Mouse (Mus musculus) heart, postnatal 4 days (tissue): ENCODE measurements around the gene Alad. TPM values are rescaled to one million over a fixed set of nuclear protein-coding genes. Genes with fewer than 3 reads are reported as not detected.
"Not testable (repeated sequence)": the region's sequence is repeated elsewhere in the genome, so short reads cannot be mapped to it uniquely, and the experiment has no call there.

Experiments
- DNase-seq: peaks from one replicate; pipeline ENCODE4 v3.0.0; 2021
- total RNA-seq, 2 experiments: library from RNA; stranded (reverse); gene quantifications; 2 replicates each; pipeline ENCODE4 v1.2.3; 2021

The Alad gene
- total RNA-seq, 2 experiments from 2014 or later, result 63.8 to 69.8 TPM

- no peak for DNase-seq
These were observed 34.1 kb downstream of the Alad start for GRCm38 (mm10) chr4:62485450-62486161.

- no peak for DNase-seq
These were observed 34.8 kb downstream of the Alad start for GRCm38 (mm10) chr4:62484928-62485327.

- DNase-seq, result no peak
These were observed 38.8 kb downstream of the Alad start for GRCm38 (mm10) chr4:62480709-62481605.

GRCm38 (mm10) chr4:62479937-62480708 is 39.6 kb downstream of the Alad start, which contains the start of gene Bspry:
TSS of gene Bspry (plus strand) at chr4:62480053.
- DNase-seq, result no peak

- DNase-seq, result not testable (repeated sequence)
These were observed 40.2 kb downstream of the Alad start for GRCm38 (mm10) chr4:62479593-62479936.

GRCm38 (mm10) chr4:62477542-62478244 is 42.0 kb downstream of the Alad start:
- DNase-seq, result no peak

- DNase-seq, result no peak
These were observed 43.9 kb downstream of the Alad start for GRCm38 (mm10) chr4:62475793-62476192.

GRCm38 (mm10) chr4:62475131-62475530 is 44.6 kb downstream of the Alad start:
- no peak for DNase-seq

- DNase-seq, result no peak
These were observed 47.6 kb downstream of the Alad start for GRCm38 (mm10) chr4:62472071-62472470.

- peak; percentile 88 for DNase-seq
These were observed 49.1 kb downstream of the Alad start, which contains the start of gene Wdr31 for GRCm38 (mm10) chr4:62470598-62471051. TSS of gene Wdr31 (minus strand) at chr4:62470896.

- DNase-seq, result no peak
These were observed 51.6 kb downstream of the Alad start for GRCm38 (mm10) chr4:62468158-62468557.

- DNase-seq, result no peak
These were observed 56.6 kb downstream of the Alad start for GRCm38 (mm10) chr4:62463124-62463523.

- DNase-seq, result no peak
These were observed 59.4 kb downstream of the Alad start for GRCm38 (mm10) chr4:62460348-62460747.

Other genes starting within 250 kb of the Alad start
- gene Fkbp15, start 159.4 kb downstream of the Alad start, total RNA-seq, result 10 to 100 TPM; 26.5 to 28.1 TPM
- gene Slc31a1, start 159.2 kb downstream of the Alad start, total RNA-seq, result 10 to 100 TPM; 31.5 to 34.7 TPM
- 10 to 100 TPM; 58.0 to 61.1 TPM for gene Cdc26, start 111.3 kb downstream of the Alad start, total RNA-seq
- 10 to 100 TPM; 12.5 to 14.2 TPM for gene Prpf4, start 111.1 kb downstream of the Alad start, total RNA-seq
- gene Rnf183, start 84.7 kb downstream of the Alad start, total RNA-seq, result not detected
- 1 to 10 TPM in 1 of 2 experiments, under 1 TPM in 1; 0.86 to 1.4 TPM for gene Wdr31, start 49.0 kb downstream of the Alad start, total RNA-seq
- not detected for gene Bspry, start 39.9 kb downstream of the Alad start, total RNA-seq
- 1 to 10 TPM; 6.3 to 6.9 TPM for gene Hdhd3, start 16.5 kb downstream of the Alad start, total RNA-seq
- 10 to 100 TPM; 28.2 to 31.1 TPM for gene Pole3, start 5.2 kb upstream of the Alad start, total RNA-seq
- under 1 TPM; 0.19 to 0.25 TPM for gene 4933430I17Rik, start 5.5 kb upstream of the Alad start, total RNA-seq
- 10 to 100 TPM; 64.1 to 69.4 TPM for gene Rgs3, start 39.9 kb upstream of the Alad start, total RNA-seq